Mouse (Mus musculus) heart, embryonic 14.5 days (tissue): ENCODE measurements around the gene Uqcc3. TPM values are rescaled to one million over a fixed set of nuclear protein-coding genes. Genes with fewer than 3 reads are reported as not detected.

Source experiments
- ATAC-seq: fragments of 200-750 bp; cut with Nextera tagmentation; 2 replicates; pipeline ENCODE4 v1.8.0; 2017; ENCODE audit warnings: low read depth, moderate TSS enrichment; ENCODE audit not compliant: insufficient number of reproducible peaks, insufficient read depth, low FRiP score
- H3K27ac ChIP-seq, 2 experiments: fragments of 200-500 bp in 1 of 2; fragments of 300-500 bp in 1 of 2; sonication (generic) in 1 of 2; replicated peaks in 1 of 2; 2 replicates each; pipeline ENCODE4 v1.5.1; 2012 to 2014; ENCODE audit warnings: low read depth in 2 of 2, low read length in 2 of 2, control low read depth in 1 of 2, mild to moderate bottlenecking in 1 of 2, mixed read lengths in 1 of 2; ENCODE audit not compliant: control insufficient read depth in 1 of 2, insufficient read depth in 1 of 2
- H3K27me3 ChIP-seq: fragments of 300-500 bp; sonication (generic); 2 replicates; pipeline ENCODE4 v1.6.1; 2014; ENCODE audit warnings: mild to moderate bottlenecking, low read length, control low read depth; ENCODE audit not compliant: control insufficient read depth, insufficient read depth
- H3K36me3 ChIP-seq: fragments of 300-500 bp; sonication (generic); 2 replicates; pipeline ENCODE4 v1.6.1; 2014; ENCODE audit warnings: mild to moderate bottlenecking, control low read depth, low read length, mixed read lengths; ENCODE audit not compliant: control insufficient read depth, insufficient read depth
- H3K4me1 ChIP-seq, 2 experiments: fragments of 200-500 bp in 1 of 2; fragments of 300-500 bp in 1 of 2; sonication (generic) in 1 of 2; 2 replicates each; pipeline ENCODE4 v1.6.1; 2012 to 2014; ENCODE audit warnings: low read length in 2 of 2, control low read depth in 1 of 2, mixed read lengths in 1 of 2; ENCODE audit not compliant: control insufficient read depth in 2 of 2, insufficient read depth in 2 of 2
- H3K4me2 ChIP-seq: fragments of 300-500 bp; sonication (generic); 2 replicates; pipeline ENCODE4 v1.6.1; 2014; ENCODE audit warnings: mild to moderate bottlenecking, low read length
- H3K4me3 ChIP-seq, 2 experiments: fragments of 200-500 bp in 1 of 2; fragments of 300-500 bp in 1 of 2; sonication (generic) in 1 of 2; 2 replicates each; pipeline ENCODE4 v1.5.1; 2012 to 2014; ENCODE audit warnings: low read length in 2 of 2, mild to moderate bottlenecking in 2 of 2, control low read depth in 1 of 2, low read depth in 1 of 2, moderate library complexity in 1 of 2; ENCODE audit not compliant: control insufficient read depth in 1 of 2, insufficient read depth in 1 of 2
- H3K9ac ChIP-seq: fragments of 300-500 bp; sonication (generic); 2 replicates; pipeline ENCODE4 v1.6.1; 2014; ENCODE audit warnings: mild to moderate bottlenecking, low read length
- H3K9me3 ChIP-seq: fragments of 300-500 bp; sonication (generic); 2 replicates; pipeline ENCODE4 v1.6.1; 2016; ENCODE audit warnings: low read length, control low read depth; ENCODE audit not compliant: control insufficient read depth
- WGBS: fragments of 180-500 bp; shearing (Covaris S2); extraction: QIAGEN DNeasy Blood & Tissue Kit; methylation state at CpG from one replicate; pipeline ENCODE4 v1.1.7; 2014; 5-methylcytosine and 5-hydroxymethylcytosine counted together
- polyA plus RNA-seq: library from polyadenylated mRNA; unstranded; fragments of >200 nt; fragmentation: Nextera tagmentation; extraction: Ambion mirVana; gene quantifications from 2 replicates; pipeline ENCODE4 v1.2.1, GENCODE M21; 2014

Uqcc3 gene
- polyA plus RNA-seq, 1 experiment from 2014 or later, result 78.2 TPM

- no peak overlapping the region for H3K9ac ChIP-seq
- H3K36me3 ChIP-seq, result peaks cover 56% of the 10 kb centered on the region
- peaks cover 7 to 11% of the 10 kb centered on the region in 2 experiments; a peak in 3 of 4 replicates for H3K4me1 ChIP-seq
- H3K4me3 ChIP-seq, result no peak overlapping the region
- no peak overlapping the region for H3K27ac ChIP-seq
- WGBS, result 58% methylated on average over 5 of the region's 5 CpGs
- no peaks in the 10 kb centered on the region for H3K9me3 ChIP-seq
- H3K4me2 ChIP-seq, result no peak overlapping the region
- no peaks in the 10 kb centered on the region for H3K27me3 ChIP-seq
- ATAC-seq, result no peak
Observed at GRCm38 (mm10) chr19:8844371-8845129, 36.2 kb downstream of the Uqcc3 start.

- Histone ChIP-seq H3K36me3 (peaks cover 48% of the 10 kb centered on the region), H3K4me2 (no peak overlapping the region), H3K4me3 (no peak overlapping the region), H3K9ac (no peak overlapping the region; the same call in 1 of the 2 replicates), H3K27me3 (no peaks in the 10 kb centered on the region), H3K27ac (no peak overlapping the region), H3K9me3 (no peaks in the 10 kb centered on the region), H3K4me1 (peaks cover 20 to 27% of the 10 kb centered on the region in 2 experiments)
- ATAC-seq, result no peak
- 89% methylated on average over 6 of the region's 6 CpGs for WGBS
Observed at GRCm38 (mm10) chr19:8842961-8843360, 37.8 kb downstream of the Uqcc3 start.

- 88% methylated on average over 7 of the region's 7 CpGs for WGBS
- Histone ChIP-seq H3K36me3 (peaks cover 31% of the 10 kb centered on the region), H3K4me2 (peak overlapping the region; percentile 83), H3K4me1 (peaks cover 20 to 30% of the 10 kb centered on the region in 2 experiments), H3K27ac (no peak overlapping the region), H3K27me3 (no peaks in the 10 kb centered on the region), H3K4me3 (peak overlapping the region; percentile 51 to 53; a peak in 3 of 4 replicates), H3K9ac (peak overlapping the region; percentile 77), H3K9me3 (no peaks in the 10 kb centered on the region)
- ATAC-seq, result no peak
Observed at GRCm38 (mm10) chr19:8841012-8841411, 39.7 kb downstream of the Uqcc3 start.

GRCm38 (mm10) chr19:8839908-8840791 lies 40.6 kb downstream of the Uqcc3 start:
- H3K27me3 ChIP-seq, result no peaks in the 10 kb centered on the region
- peak overlapping the region; percentile 51 to 53 for H3K4me3 ChIP-seq
- no peak overlapping the region for H3K27ac ChIP-seq
- 25% methylated on average over 29 of the region's 29 CpGs for WGBS
- peak overlapping the region; percentile 77 for H3K9ac ChIP-seq
- peak; percentile 42; the same call in 1 of the 2 replicates for ATAC-seq
- H3K36me3 ChIP-seq, result peaks cover 31% of the 10 kb centered on the region
- no peaks in the 10 kb centered on the region for H3K9me3 ChIP-seq
- peak overlapping the region; percentile 83 for H3K4me2 ChIP-seq
- H3K4me1 ChIP-seq, result peaks cover 20 to 30% of the 10 kb centered on the region in 2 experiments

- no peak for ATAC-seq
- H3K4me3 ChIP-seq, result peak within 1 kb of the TSS; percentile 50 to 63
Observed at GRCm38 (mm10) chr19:8839103-8839907, 41.4 kb downstream of the Uqcc3 start, which contains the start of gene Gng3. TSS of gene Gng3 (minus strand) at chr19:8839194.

GRCm38 (mm10) chr19:8838041-8838730 lies 42.5 kb downstream of the Uqcc3 start:
- peaks cover 20 to 30% of the 10 kb centered on the region in 2 experiments for H3K4me1 ChIP-seq
- WGBS, result 18% methylated on average over 15 of the region's 15 CpGs
- no peak for ATAC-seq

More at GRCm38 (mm10) chr19:8839103-8839907, 41.4 kb downstream of the Uqcc3 start, which contains the start of gene Gng3:
- peak within 1 kb of the TSS; percentile 79 for H3K9ac ChIP-seq
- peaks cover 20 to 30% of the 10 kb centered on the region in 2 experiments for H3K4me1 ChIP-seq
- no peaks in the 10 kb centered on the region for H3K9me3 ChIP-seq
- no peaks in the 10 kb centered on the region for H3K27me3 ChIP-seq
- peak within 1 kb of the TSS; percentile 92 to 93 for H3K27ac ChIP-seq
- H3K36me3 ChIP-seq, result peaks cover 37% of the 10 kb centered on the region
- peak within 1 kb of the TSS; percentile 83 for H3K4me2 ChIP-seq
- 62% methylated on average over 11 of the region's 11 CpGs for WGBS

More at GRCm38 (mm10) chr19:8838041-8838730, 42.5 kb downstream of the Uqcc3 start:
- peak overlapping the region; percentile 79 for H3K9ac ChIP-seq
- peak overlapping the region; percentile 92 to 93 for H3K27ac ChIP-seq
- H3K27me3 ChIP-seq, result no peaks in the 10 kb centered on the region
- peak overlapping the region; percentile 50 to 63 for H3K4me3 ChIP-seq
- H3K9me3 ChIP-seq, result no peaks in the 10 kb centered on the region
- H3K4me2 ChIP-seq, result peak overlapping the region; percentile 82
- H3K36me3 ChIP-seq, result peaks cover 44% of the 10 kb centered on the region
